Mouse (Mus musculus) liver, embryonic 18 days (tissue): ENCODE measurements around the gene Zfp638. TPM values are rescaled to one million over a fixed set of nuclear protein-coding genes. Genes with fewer than 3 reads are reported as not detected.

Experiments used
- polyA plus RNA-seq: library from polyadenylated mRNA; depleted of rRNA; stranded (reverse); fragments of >200 nt; gene quantifications from 2 replicates; pipeline ENCODE4 v1.2.3, GENCODE M21; 2012; rRNA removed

The Zfp638 gene
- 13.5 and 14.4 TPM in 2 replicates for polyA plus RNA-seq

DNA sequence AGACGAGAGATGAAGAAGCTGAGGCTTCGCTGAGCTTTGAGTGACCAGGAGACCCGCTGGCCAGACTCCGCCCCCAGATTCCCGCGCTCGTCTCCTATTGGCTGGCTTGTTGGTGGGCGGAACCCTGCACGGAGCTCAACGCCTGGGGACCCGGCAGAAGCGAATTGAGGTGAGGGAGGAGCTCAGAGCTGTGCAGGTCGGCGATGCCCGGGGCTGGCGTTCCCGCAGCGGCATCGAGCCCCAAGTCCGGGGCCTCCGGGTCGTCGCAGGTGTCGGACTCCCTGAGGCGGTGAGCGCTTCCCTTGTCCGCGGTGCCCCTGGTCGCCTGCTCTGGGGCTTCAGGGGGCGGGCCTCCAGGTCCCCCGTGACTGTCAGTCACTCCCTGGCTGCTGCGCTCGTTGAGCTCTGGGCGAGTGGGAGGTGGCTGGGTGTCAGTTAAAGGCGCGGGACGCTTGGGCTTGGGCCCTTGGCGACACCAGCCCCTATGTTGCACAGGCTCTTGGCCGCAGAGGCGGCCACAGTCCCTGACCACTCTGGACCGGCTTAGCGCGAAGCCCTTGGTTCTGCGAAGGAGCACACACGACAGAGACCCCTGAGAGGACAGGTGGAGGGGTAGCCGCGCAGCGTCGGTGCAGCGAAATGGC lies at the start of gene Zfp638:
Gene Zfp638, plus strand, starts transcription at position 156 of the 644 bp plus-strand sequence.

DNA sequence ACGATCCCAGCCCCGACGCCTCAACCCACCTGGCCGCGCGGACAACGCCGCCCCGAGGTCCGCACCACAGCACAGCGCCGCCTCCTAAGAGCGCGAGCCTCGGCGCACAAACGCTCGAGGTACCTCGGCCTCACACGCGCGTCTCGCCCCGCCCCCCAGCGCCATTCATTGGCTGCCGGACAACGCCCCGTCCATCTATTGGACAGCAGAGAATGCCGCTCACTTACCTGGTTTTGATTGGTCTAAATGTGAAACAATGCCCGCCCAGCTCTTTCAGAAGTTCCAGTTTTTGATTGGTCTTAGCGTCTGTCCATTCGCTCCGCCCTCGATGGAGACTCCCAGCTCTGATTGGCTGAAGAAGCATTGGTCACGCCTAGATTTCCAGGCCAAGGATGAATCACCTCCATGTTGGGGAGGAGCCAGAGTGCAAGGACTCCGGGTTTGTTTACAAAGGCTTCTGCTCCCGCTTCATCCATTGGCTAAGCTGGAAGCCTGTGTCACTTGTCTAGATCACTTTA lies 35.2 kb upstream of the Zfp638 start, which contains the start of gene Paip2b:
Gene Paip2b, minus strand, starts transcription at position 136 of the 518 bp plus-strand sequence.

GRCm38 (mm10) chr6:84008363-84009171 lies 141.7 kb downstream of the Zfp638 start, which contains the start of gene Dysf:
TSS of gene Dysf (plus strand) at chr6:84008590.

Other genes starting within 250 kb of the Zfp638 start
- 39.7 and 74.4 TPM in 2 replicates for gene Clec4f, start 210.9 kb upstream of the Zfp638 start, polyA plus RNA-seq
- 0.90 and 2.2 TPM in 2 replicates for gene Cd207, start 189.3 kb upstream of the Zfp638 start, polyA plus RNA-seq
- gene Vax2, start 155.8 kb upstream of the Zfp638 start, polyA plus RNA-seq = not detected in 2 replicates
- 0.05 TPM in 1 of 2 replicates, not detected in the other for gene Atp6v1b1, start 124.1 kb upstream of the Zfp638 start, polyA plus RNA-seq
- gene Ankrd53, start 104.5 kb upstream of the Zfp638 start, polyA plus RNA-seq = not detected in 2 replicates
- 24.8 and 26.3 TPM in 2 replicates for gene Tex261, start 91.3 kb upstream of the Zfp638 start, polyA plus RNA-seq
- gene Nagk, start 72.1 kb upstream of the Zfp638 start, polyA plus RNA-seq = 8.8 and 10.3 TPM in 2 replicates
- gene Paip2b, start 35.4 kb upstream of the Zfp638 start, polyA plus RNA-seq = 6.5 TPM in 2 replicates
- 2.6 TPM in 2 replicates for gene Dysf, start 141.5 kb downstream of the Zfp638 start, polyA plus RNA-seq